Mouse (Mus musculus): ENCODE measurements around the gene Ubiad1. TPM values are rescaled to one million over a fixed set of nuclear protein-coding genes. Genes with fewer than 3 reads are reported as not detected.

Gene Ubiad1
- polyA plus RNA-seq, 1 experiment: not detected

DNA sequence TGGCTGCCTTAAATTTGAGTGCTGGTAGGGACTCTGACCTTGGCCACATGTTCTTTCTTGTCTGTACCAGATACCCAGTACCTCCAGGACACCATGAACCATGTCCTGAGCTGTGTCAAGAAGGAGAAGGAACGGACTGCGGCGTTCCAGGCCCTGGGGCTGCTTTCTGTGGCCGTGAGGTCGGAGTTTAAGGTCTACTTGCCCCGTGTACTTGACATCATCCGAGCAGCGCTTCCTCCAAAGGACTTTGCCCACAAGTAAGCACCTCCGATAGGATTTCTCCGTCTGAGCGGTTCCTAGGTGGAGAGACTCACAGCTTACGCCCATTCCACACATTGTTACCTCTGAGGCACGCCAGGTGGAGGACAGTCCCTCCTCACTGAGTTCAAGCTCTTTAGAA, 18.1 kb upstream of the Ubiad1 start:
- 95% methylated on average over 13 of the region's 13 CpGs for WGBS

DNA sequence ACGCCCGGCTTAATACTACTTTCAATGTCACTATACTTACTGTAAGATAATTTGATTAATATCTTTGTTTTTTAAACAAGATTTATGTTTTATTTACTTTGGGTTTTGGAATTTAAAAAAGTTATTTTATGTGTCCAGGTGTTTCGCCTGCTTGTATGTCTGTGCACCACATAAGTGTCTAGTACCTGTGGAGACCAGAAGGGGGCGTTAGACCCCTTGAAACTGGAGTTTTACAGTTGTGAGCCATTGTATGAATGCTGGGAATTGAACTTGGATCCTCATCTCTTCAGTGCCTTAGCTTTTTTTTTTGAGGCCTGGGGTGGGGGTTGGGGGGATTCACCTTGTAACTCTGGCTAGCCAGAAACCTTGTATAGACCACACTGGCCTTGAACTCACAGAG, 17.2 kb upstream of the Ubiad1 start:
- TF ChIP-seq CTCF (IDR thresholded peaks at IDR 0.05; ENCODE audit: insufficient read depth, low read depth, low read length): no peak
- TF ChIP-seq POLR2A (IDR thresholded peaks at IDR 0.05; ENCODE audit: insufficient read depth, low read depth, low read length): no peak
- 82% methylated on average over 4 of the region's 4 CpGs for WGBS
- Histone ChIP-seq H3K4me3 (ENCODE audit: insufficient read depth, low read depth, low read length) (no peak overlapping the region), H3K27ac (ENCODE audit: insufficient read depth, low read depth, low read length) (no peak overlapping the region), H3K4me1 (ENCODE audit: control insufficient read depth, insufficient read depth, low read length) (peaks cover 21% of the 10 kb centered on the region)

More for the DNA sequence above, 18.1 kb upstream of the Ubiad1 start:
- Histone ChIP-seq H3K4me1 (ENCODE audit: control insufficient read depth, insufficient read depth, low read length) (peaks cover 24% of the 10 kb centered on the region), H3K27ac (ENCODE audit: insufficient read depth, low read depth, low read length) (no peak overlapping the region), H3K4me3 (ENCODE audit: insufficient read depth, low read depth, low read length) (no peak overlapping the region)
- TF ChIP-seq CTCF (IDR thresholded peaks at IDR 0.05; ENCODE audit: insufficient read depth, low read depth, low read length) (no peak), POLR2A (IDR thresholded peaks at IDR 0.05; ENCODE audit: insufficient read depth, low read depth, low read length) (no peak)

DNA sequence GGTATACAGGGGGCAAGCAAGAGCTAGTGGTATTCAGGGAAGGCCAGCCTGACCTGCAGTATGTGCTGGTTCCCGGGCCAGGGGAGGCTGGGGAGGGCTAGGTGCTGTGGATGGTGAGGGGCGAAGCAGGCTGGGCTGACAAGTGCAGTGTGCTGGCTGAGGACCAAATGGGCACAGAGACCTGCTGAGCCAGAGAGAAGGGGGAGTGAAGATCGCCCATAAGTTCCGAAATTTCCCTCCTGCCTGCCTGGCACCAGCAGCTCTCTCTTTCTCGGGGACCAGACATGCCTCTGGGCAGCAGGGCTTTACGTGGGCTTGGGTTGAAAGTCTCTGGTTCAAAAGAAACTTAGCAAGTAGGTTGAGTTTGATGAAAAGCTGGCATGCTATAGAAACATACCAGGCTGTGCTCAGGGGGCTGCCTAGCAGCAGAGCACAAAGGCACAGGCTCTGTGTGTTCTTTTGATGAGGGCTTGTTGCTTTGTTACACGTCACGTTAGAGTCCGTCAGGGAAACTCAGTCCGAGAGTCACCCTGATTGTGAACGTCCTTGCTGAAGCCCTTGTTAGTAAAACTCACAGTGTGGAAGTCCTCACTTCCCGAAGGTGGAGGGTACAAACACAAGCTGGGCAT, 16.2 kb upstream of the Ubiad1 start:
- Histone ChIP-seq H3K27ac (ENCODE audit: insufficient read depth, low read depth, low read length) (no peak overlapping the region), H3K4me3 (ENCODE audit: insufficient read depth, low read depth, low read length) (no peak overlapping the region), H3K4me1 (ENCODE audit: control insufficient read depth, insufficient read depth, low read length) (peaks cover 16% of the 10 kb centered on the region)
- 44% methylated on average over 12 of the region's 12 CpGs for WGBS
- TF ChIP-seq CTCF (IDR thresholded peaks at IDR 0.05; ENCODE audit: insufficient read depth, low read depth, low read length): no peak
- TF ChIP-seq POLR2A (IDR thresholded peaks at IDR 0.05; ENCODE audit: insufficient read depth, low read depth, low read length): no peak

DNA sequence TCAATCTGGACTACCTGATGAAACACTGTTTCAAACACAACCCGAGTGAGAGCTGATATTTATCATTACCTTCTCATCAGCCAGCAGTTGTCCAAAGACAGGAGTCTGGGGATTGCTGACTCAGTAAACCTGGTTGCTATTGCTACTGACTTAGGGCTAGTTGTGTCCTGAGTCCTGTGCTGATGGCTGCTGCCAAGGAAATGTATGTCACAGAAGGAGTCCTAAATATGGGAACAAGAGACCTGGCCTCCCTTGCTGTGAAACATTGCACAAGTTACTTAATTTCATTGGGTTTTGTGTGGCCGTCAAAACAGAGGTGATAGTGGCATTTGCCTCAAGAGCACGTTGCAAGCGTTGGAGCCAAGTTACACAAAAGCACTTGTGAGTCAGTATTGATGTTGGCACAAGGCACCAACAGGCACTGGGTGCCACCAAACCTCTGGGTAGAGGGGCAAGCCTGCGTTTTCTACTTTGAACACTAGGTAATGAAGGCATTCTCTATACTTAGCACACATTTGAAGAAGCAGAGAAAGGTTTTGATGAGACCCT, 11.0 kb upstream of the Ubiad1 start:
- Histone ChIP-seq H3K27ac (ENCODE audit: insufficient read depth, low read depth, low read length) (no peak overlapping the region), H3K4me1 (ENCODE audit: control insufficient read depth, insufficient read depth, low read length) (no peaks in the 10 kb centered on the region), H3K4me3 (ENCODE audit: insufficient read depth, low read depth, low read length) (no peak overlapping the region)
- TF ChIP-seq CTCF (IDR thresholded peaks at IDR 0.05; ENCODE audit: insufficient read depth, low read depth, low read length): no peak
- TF ChIP-seq POLR2A (IDR thresholded peaks at IDR 0.05; ENCODE audit: insufficient read depth, low read depth, low read length): no peak
- WGBS: 84% methylated on average over 5 of the region's 5 CpGs

DNA sequence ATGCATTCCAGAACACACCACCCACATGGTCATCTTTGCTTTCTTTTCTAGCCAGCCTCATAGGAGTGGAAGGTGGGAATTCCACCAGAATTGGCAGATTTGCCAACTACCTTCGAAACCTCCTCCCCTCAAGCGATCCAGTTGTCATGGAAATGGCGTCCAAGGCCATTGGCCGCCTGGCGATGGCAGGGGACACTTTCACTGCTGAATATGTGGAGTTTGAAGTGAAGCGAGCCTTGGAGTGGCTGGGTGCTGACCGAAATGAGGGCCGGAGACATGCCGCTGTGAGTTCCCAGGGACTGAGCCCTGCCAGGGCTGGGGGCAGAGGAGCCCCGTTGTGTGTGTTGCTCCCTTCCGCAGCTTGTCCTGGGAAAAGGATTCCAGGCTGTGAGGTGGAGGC, 9.1 kb upstream of the Ubiad1 start:
- Histone ChIP-seq H3K4me3 (ENCODE audit: insufficient read depth, low read depth, low read length) (no peak overlapping the region), H3K27ac (ENCODE audit: insufficient read depth, low read depth, low read length) (no peak overlapping the region), H3K4me1 (ENCODE audit: control insufficient read depth, insufficient read depth, low read length) (peaks cover 2% of the 10 kb centered on the region; the same call in 1 of the 2 replicates)
- WGBS: 87% methylated on average over 11 of the region's 11 CpGs
- TF ChIP-seq CTCF (IDR thresholded peaks at IDR 0.05; ENCODE audit: insufficient read depth, low read depth, low read length) (no peak), POLR2A (IDR thresholded peaks at IDR 0.05; ENCODE audit: insufficient read depth, low read depth, low read length) (no peak)

DNA sequence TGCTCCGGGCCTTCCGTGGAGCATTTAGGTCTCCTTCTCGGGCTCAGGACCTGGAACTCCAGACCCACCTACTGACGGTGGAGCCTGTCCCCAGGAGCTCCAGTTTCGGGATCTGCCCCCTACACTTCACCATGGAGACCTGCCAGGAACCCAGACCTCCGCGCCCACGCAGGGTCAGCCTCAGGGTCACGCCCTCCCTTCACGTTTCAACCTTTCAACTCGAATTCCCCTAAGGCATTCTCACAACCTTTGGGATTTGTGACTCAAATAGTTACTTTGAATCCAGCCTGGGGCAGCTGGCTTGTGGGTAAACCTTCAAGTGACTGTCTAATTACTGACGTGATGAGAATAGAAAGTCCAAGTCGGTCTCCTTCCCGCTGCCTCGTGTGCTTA, 4.3 kb upstream of the Ubiad1 start:
- TF ChIP-seq POLR2A (IDR thresholded peaks at IDR 0.05; ENCODE audit: insufficient read depth, low read depth, low read length): no peak
- no peak for TF ChIP-seq CTCF (IDR thresholded peaks at IDR 0.05; ENCODE audit: insufficient read depth, low read depth, low read length)
- WGBS: under 1% methylated on average over 15 of the region's 15 CpGs
- H3K4me3 ChIP-seq (ENCODE audit: insufficient read depth, low read depth, low read length): peak overlapping the region; percentile 70
- peak overlapping the region; percentile 27; the same call in 1 of the 2 replicates for H3K27ac ChIP-seq (ENCODE audit: insufficient read depth, low read depth, low read length)
- H3K4me1 ChIP-seq (ENCODE audit: control insufficient read depth, insufficient read depth, low read length): peaks cover 7% of the 10 kb centered on the region

DNA sequence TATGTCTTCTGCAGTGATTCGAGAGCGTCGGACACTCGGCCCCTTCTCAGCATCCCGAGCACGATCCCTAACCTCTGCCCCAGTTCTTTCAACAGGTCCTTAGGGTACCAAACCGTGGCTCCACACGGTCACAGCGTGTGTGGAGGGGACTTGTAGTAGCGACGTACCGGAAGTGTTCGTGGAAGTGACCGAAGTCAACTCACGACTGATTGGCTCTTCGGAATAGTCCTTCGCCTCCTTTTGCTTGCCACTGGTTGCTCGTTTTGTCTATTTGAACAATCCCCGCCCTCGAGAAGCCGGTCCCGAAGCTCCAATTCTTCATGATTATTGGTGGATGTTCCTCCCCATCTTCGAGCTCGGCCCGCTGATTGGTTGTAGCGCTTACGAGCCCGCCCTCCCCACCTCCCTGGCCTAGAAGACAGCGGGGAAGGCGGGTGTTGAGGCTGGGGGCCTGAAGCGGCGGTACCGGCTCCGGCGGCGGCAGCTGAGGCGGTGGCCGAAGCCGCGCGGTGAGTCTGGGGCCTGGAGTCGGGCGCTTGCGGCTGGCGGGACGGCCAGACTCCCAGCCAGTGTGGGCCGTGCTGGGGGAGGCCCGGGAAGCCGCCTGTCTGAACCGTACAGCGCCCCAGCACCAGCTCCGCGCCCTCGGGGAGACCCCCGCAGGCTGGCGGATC, 3.7 kb upstream of the Ubiad1 start, which contains the start of gene Mtor:
TSS of gene Mtor (plus strand) at position 433 of the 674 bp plus-strand sequence.
- TF ChIP-seq CTCF (IDR thresholded peaks at IDR 0.05; ENCODE audit: insufficient read depth, low read depth, low read length) (no peak), POLR2A (IDR thresholded peaks at IDR 0.05; ENCODE audit: insufficient read depth, low read depth, low read length) (peak; percentile 65)
- peak within 1 kb of the TSS; percentile 27; the same call in 1 of the 2 replicates for H3K27ac ChIP-seq (ENCODE audit: insufficient read depth, low read depth, low read length)
- WGBS: under 1% methylated on average over 56 of the region's 56 CpGs
- peak within 1 kb of the TSS; percentile 70 for H3K4me3 ChIP-seq (ENCODE audit: insufficient read depth, low read depth, low read length)
- H3K4me1 ChIP-seq (ENCODE audit: control insufficient read depth, insufficient read depth, low read length): peaks cover 8% of the 10 kb centered on the region

DNA sequence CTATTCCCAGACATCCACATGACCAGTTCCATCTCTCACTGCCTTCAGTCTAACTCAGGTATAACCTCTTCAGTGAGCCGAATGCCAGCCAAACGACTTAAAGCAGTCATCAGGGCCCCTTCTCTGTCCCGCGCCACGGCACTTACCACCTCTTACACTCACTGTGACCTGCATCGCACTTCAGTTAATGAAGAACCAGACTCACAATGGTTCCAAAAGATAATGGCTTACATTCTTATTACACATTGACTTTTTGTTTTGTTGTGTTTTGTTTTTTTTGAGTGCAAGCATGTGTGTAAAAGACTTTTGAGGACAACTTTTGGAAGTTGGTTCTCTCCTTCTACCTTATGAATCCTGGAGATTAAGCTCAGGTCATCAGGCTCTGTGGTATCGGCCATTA, 2.0 kb downstream of the Ubiad1 start:
- Histone ChIP-seq H3K4me1 (ENCODE audit: control insufficient read depth, insufficient read depth, low read length) (peaks cover 8% of the 10 kb centered on the region), H3K4me3 (ENCODE audit: insufficient read depth, low read depth, low read length) (no peak overlapping the region), H3K27ac (ENCODE audit: insufficient read depth, low read depth, low read length) (no peak overlapping the region)
- 94% methylated on average over 7 of the region's 7 CpGs for WGBS
- no peak for TF ChIP-seq POLR2A (IDR thresholded peaks at IDR 0.05; ENCODE audit: insufficient read depth, low read depth, low read length)
- TF ChIP-seq CTCF (IDR thresholded peaks at IDR 0.05; ENCODE audit: insufficient read depth, low read depth, low read length): no peak

DNA sequence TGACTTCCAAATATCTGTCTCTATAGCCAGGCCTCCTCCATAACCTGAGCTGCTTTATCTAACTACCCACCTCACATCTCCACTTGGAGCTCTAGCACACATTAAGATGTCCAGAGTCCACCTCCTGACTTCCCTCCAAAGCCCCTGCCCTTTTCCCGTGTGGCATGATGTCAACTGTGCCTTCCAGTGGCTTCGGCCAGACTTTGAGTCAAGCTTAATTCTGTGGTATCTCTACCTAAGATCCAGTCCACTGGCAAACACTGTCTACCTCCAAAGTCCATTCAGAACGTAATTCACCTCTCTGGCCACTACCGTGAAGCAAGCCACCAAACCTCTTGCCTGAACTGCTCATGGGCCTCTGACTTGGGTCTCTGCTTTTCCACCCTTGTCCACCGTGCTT, 2.6 kb downstream of the Ubiad1 start:
- TF ChIP-seq POLR2A (IDR thresholded peaks at IDR 0.05; ENCODE audit: insufficient read depth, low read depth, low read length) (no peak), CTCF (IDR thresholded peaks at IDR 0.05; ENCODE audit: insufficient read depth, low read depth, low read length) (no peak)
- Histone ChIP-seq H3K4me1 (ENCODE audit: control insufficient read depth, insufficient read depth, low read length) (peaks cover 8% of the 10 kb centered on the region), H3K4me3 (ENCODE audit: insufficient read depth, low read depth, low read length) (no peak overlapping the region), H3K27ac (ENCODE audit: insufficient read depth, low read depth, low read length) (no peak overlapping the region)
- WGBS: 89% methylated on average over 5 of the region's 5 CpGs

Measured in olfactory bulb, adult 2 months (tissue).